Mouse (Mus musculus): Measurements from ENCODE around the gene Cdc42se2. TPM values are rescaled to one million over a fixed set of nuclear protein-coding genes. Genes with fewer than 3 reads are reported as not detected.
A peak's percentile ranks its signal among the peaks of the same experiment; 100 is the strongest.

The Cdc42se2 gene
- polyA plus RNA-seq, 1 experiment: 118 TPM

DNA sequence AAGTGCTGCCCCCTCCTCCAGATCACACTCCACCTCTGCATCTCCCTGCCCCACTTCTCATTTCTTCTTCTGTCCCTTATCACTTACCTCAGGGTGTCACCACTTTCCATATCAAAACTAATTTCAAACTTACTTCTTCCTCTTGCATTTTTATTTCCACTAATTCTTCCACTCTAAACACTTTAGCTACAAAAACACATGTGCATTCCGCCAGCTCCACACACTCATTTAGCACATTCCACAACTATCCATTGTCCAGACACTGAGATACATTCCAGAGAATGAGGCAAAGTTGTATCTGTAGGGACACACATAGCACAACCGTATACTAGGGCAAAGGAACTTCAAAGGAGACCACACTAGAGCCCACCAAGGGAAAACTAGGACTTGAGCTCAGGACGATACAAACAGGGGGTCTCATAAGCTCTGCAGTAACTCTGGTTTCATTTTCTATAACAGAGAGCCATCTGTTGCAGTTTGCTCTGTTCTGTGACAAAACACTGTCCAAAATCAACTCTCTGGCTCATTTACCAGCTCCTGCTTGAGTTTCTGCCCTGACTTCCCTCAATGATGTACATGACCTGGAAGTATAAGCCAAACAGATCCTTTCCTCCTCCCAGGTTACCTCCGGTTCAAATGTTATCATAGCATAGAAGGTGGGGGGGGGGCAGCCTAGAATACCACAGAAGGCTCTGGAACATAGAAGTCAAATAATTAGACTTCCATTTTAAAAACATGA is 11.7 kb downstream of the Cdc42se2 start:
- DNase-seq (ENCODE audit: low read depth): no peak
- TF ChIP-seq POLR2A (IDR thresholded peaks at IDR 0.05; ENCODE audit: borderline replicate concordance, extremely low read depth, insufficient read depth, insufficient read length, poor library complexity, severe bottlenecking): no peak
- TF ChIP-seq CTCF (IDR thresholded peaks at IDR 0.05; ENCODE audit: borderline replicate concordance, extremely low read depth, insufficient read depth, insufficient read length): no peak

- TF ChIP-seq CTCF (IDR thresholded peaks at IDR 0.05; ENCODE audit: borderline replicate concordance, extremely low read depth, insufficient read depth, insufficient read length) (no peak), POLR2A (IDR thresholded peaks at IDR 0.05; ENCODE audit: borderline replicate concordance, extremely low read depth, insufficient read depth, insufficient read length, poor library complexity, severe bottlenecking) (no peak)
Measured at GRCm38 (mm10) chr11:54774282-54775078, 13.0 kb downstream of the Cdc42se2 start.

DNA sequence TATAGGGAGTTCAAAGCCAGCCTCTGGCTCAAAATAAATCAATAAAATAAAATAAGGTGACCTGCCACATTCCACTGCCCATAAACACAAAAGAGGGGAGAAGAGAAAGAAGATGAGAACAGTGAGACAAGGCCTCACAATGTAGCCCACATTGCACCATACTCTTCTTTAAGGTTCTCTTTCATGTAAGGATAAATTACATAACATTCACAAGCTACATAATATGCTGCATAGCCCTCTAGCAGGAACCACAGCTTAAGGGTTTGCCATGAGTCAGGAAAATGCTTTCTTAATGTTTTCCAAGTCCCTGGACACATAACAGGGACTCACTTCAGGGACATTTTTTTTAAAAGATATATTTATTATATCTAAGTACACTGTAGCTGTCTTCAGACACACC is 15.9 kb downstream of the Cdc42se2 start:
- no peak for DNase-seq (ENCODE audit: low read depth)
- TF ChIP-seq CTCF (IDR thresholded peaks at IDR 0.05; ENCODE audit: borderline replicate concordance, extremely low read depth, insufficient read depth, insufficient read length) (no peak), POLR2A (IDR thresholded peaks at IDR 0.05; ENCODE audit: borderline replicate concordance, extremely low read depth, insufficient read depth, insufficient read length, poor library complexity, severe bottlenecking) (no peak)

More at GRCm38 (mm10) chr11:54774282-54775078, 13.0 kb downstream of the Cdc42se2 start:
- DNase-seq (ENCODE audit: low read depth): no peak

DNA sequence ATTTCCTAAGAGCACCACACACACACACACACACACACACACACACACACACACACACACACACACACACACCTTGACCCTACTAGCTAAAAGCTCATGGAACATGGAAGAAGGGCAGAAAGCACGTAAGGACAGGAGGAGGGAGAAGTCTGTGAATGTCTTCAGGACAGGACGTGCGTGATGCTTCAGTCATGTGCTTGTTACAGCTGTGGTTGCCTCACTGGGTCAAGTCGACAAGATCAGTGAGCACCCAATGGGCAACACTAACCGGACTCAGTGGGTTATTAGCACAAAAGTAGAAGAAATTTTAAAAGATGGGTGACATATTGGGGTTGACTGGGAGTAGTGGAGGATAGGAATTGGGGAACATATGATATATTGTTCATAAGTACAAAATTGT is 17.6 kb downstream of the Cdc42se2 start:
- DNase-seq (ENCODE audit: low read depth): no peak
- TF ChIP-seq POLR2A (IDR thresholded peaks at IDR 0.05; ENCODE audit: borderline replicate concordance, extremely low read depth, insufficient read depth, insufficient read length, poor library complexity, severe bottlenecking) (no peak), CTCF (IDR thresholded peaks at IDR 0.05; ENCODE audit: borderline replicate concordance, extremely low read depth, insufficient read depth, insufficient read length) (no peak)

GRCm38 (mm10) chr11:54768116-54768690 is 19.3 kb downstream of the Cdc42se2 start:
- DNase-seq (ENCODE audit: low read depth): no peak
- TF ChIP-seq POLR2A (IDR thresholded peaks at IDR 0.05; ENCODE audit: borderline replicate concordance, extremely low read depth, insufficient read depth, insufficient read length, poor library complexity, severe bottlenecking): no peak
- no peak for TF ChIP-seq CTCF (IDR thresholded peaks at IDR 0.05; ENCODE audit: borderline replicate concordance, extremely low read depth, insufficient read depth, insufficient read length)

GRCm38 (mm10) chr11:54764759-54765158 is 22.7 kb downstream of the Cdc42se2 start:
- DNase-seq (ENCODE audit: low read depth): no peak
- no peak for TF ChIP-seq CTCF (IDR thresholded peaks at IDR 0.05; ENCODE audit: borderline replicate concordance, extremely low read depth, insufficient read depth, insufficient read length)
- TF ChIP-seq POLR2A (IDR thresholded peaks at IDR 0.05; ENCODE audit: borderline replicate concordance, extremely low read depth, insufficient read depth, insufficient read length, poor library complexity, severe bottlenecking): no peak

GRCm38 (mm10) chr11:54764026-54764425 is 23.4 kb downstream of the Cdc42se2 start:
- DNase-seq (ENCODE audit: low read depth): no peak
- TF ChIP-seq POLR2A (IDR thresholded peaks at IDR 0.05; ENCODE audit: borderline replicate concordance, extremely low read depth, insufficient read depth, insufficient read length, poor library complexity, severe bottlenecking) (no peak), CTCF (IDR thresholded peaks at IDR 0.05; ENCODE audit: borderline replicate concordance, extremely low read depth, insufficient read depth, insufficient read length) (no peak)

- TF ChIP-seq POLR2A (IDR thresholded peaks at IDR 0.05; ENCODE audit: borderline replicate concordance, extremely low read depth, insufficient read depth, insufficient read length, poor library complexity, severe bottlenecking): no peak
- no peak for TF ChIP-seq CTCF (IDR thresholded peaks at IDR 0.05; ENCODE audit: borderline replicate concordance, extremely low read depth, insufficient read depth, insufficient read length)
- no peak for DNase-seq (ENCODE audit: low read depth)
Measured at GRCm38 (mm10) chr11:54762735-54763134, 24.7 kb downstream of the Cdc42se2 start.

DNA sequence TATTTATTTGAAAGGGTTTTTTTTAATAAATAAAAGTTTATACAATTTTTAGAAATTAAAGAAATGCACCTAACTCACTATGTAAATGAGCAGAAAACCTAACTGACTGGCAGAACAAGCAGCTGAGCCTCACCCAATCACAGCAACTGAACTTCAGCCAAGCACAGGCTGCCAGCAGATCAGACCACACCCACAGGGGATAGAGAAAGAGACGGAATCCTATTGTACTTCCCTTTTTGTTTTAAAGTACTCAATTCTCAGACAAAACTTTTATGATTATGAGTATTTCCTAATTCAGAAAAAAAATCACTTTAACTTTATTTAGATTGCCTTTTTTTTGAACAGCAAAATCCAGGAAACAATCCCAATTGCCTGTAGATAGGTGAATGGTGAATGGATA is 29.5 kb downstream of the Cdc42se2 start:
- TF ChIP-seq POLR2A (IDR thresholded peaks at IDR 0.05; ENCODE audit: borderline replicate concordance, extremely low read depth, insufficient read depth, insufficient read length, poor library complexity, severe bottlenecking): no peak
- TF ChIP-seq CTCF (IDR thresholded peaks at IDR 0.05; ENCODE audit: borderline replicate concordance, extremely low read depth, insufficient read depth, insufficient read length): no peak
- DNase-seq (ENCODE audit: low read depth): peak; percentile 80

DNA sequence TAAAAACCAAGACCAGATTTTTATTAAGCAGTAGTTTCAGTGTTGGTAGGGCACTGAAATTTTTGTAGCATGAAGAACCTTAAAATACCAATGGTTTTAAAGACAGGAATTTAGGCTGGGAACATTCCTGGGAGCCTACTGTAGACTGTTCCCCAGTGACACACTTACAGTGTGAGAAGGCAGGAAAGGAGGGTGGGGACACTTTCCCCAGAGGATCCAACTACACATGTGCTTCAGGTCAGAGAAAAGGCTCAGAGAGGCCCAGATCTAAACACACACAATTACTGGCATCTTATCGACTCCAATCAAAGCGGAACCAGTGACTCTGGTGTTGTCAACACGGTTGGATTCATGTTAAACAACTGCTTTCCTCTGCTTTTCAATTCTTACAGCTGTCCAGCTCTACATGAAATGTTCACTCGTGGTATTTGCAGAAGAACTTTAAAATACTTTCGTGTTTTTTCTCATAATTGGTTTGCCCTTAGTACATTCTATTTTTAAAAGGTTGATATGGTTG is 32.3 kb downstream of the Cdc42se2 start:
- DNase-seq (ENCODE audit: low read depth): peak; percentile 57
- TF ChIP-seq POLR2A (IDR thresholded peaks at IDR 0.05; ENCODE audit: borderline replicate concordance, extremely low read depth, insufficient read depth, insufficient read length, poor library complexity, severe bottlenecking) (no peak), CTCF (IDR thresholded peaks at IDR 0.05; ENCODE audit: borderline replicate concordance, extremely low read depth, insufficient read depth, insufficient read length) (no peak)

All from brain, embryonic 14.5 days (tissue).